Mouse (Mus musculus): Measurements from ENCODE around the gene D130043K22Rik.

GRCm38 (mm10) chr13:24812521-24812920, 32.4 kb upstream of the D130043K22Rik start:
- TF ChIP-seq CTCF (IDR thresholded peaks at IDR 0.05; ENCODE audit: low read depth) (no peak), EP300 (optimal IDR thresholded peaks at IDR 0.05) (no peak)

Data from stomach, postnatal 0 days (tissue).